Comparison of ENCODE assay signal across 19 mouse cellular contexts in the genomic region with DNA sequence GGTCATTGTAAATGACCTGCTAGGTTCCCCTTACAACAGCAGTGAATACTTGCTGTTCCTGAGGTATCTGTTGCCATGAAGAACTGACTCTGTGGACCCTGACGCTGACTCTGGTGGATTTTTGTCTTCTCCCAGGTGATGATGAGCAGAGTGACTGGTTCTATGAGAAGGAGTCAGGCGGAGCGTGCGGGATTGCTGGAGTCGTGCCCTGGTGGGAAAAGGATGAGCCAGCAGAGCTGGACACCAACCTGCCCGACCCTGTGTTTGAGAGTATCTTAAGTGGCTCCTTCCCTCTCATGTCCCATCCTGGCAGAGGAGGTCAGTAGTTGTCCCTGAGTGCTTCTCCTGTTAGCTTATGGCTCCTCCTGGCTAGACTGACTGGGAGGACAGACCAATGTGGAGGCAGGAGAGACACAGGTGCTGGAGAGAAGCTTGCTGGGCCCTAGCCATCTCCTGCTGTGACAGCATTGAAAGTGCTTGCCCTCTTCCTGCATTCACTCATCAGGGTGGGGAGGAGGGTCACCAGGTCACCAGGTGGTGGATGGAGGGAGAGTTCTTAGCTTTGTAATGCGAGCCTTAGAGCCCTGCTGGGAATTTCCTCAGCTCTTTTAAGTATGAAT. TPM values are rescaled to one million over a fixed set of nuclear protein-coding genes. Genes with fewer than 3 reads are reported as not detected.
A peak's percentile ranks its signal among the peaks of the same experiment; 100 is the strongest.
DNase-seq lines count a peak whose midpoint lies in the region.
"Had no signal": no experiment of that assay in that cellular context is flagged by ENCODE, and none has a peak within 500 bp of the region (broad histone marks: within the 10 kb centered on the region; RNA-seq: fewer than 3 reads in every experiment).

No protein-coding gene starts in this region.

- H3K27me3 ChIP-seq in embryonic facial prominence, embryonic 10.5 days (replicated peaks; ENCODE audit: low read depth, poor library complexity, severe bottlenecking), result no peaks in the 10 kb centered on the region
- H3K27me3 ChIP-seq: embryonic facial prominence, embryonic 12.5 days; kidney, embryonic 15.5 days; liver, embryonic 13.5 days had no signal

- WGBS in embryonic facial prominence, embryonic 10.5 days, result 56% methylated on average over 7 of the region's 7 CpGs

- peak; percentile 50 for DNase-seq in left cerebral cortex, postnatal 4 days
- no peak for DNase-seq in left cerebral cortex, adult 8-10 months (ENCODE audit: low spot score in 2 of 2)
- peak; percentile 41 for DNase-seq in ZHBTc4 (ENCODE audit: low read depth, low spot score)
- peak; percentile 63 for DNase-seq in cerebellum, adult 9-11 months
- peak; percentile 21 for DNase-seq in embryonic facial prominence, embryonic 10.5 days (ENCODE audit: low spot score)
- no peak for DNase-seq in adrenal gland, adult 2 months
- DNase-seq in left cerebral cortex, postnatal 36 days (ENCODE audit: low spot score in 2 of 2), result no peak
- DNase-seq in yolk sac, embryonic 10.5 days (ENCODE audit: low spot score), result no peak
- DNase-seq: adrenal gland, postnatal 14 days; B cell, adult 2 months; gastrocnemius, postnatal 25 days; liver, embryonic 13.5 days; right cerebral cortex, adult 18-20 months; thymus, postnatal 4 days had no signal

- no peak overlapping the region for H3K27ac ChIP-seq in embryonic facial prominence, embryonic 10.5 days (replicated peaks)
- H3K27ac ChIP-seq: embryonic facial prominence, embryonic 12.5 days; forebrain, embryonic 10.5 days; heart, embryonic 10.5 days; kidney, embryonic 15.5 days; layer of hippocampus, adult 2 months; liver, embryonic 13.5 days had no signal

- H3K36me3 ChIP-seq in embryonic facial prominence, embryonic 10.5 days (replicated peaks), result peaks cover 47% of the 10 kb centered on the region

- intact Hi-C loops in left cerebral cortex, postnatal 4 days (cut with DNase I), result no loop called here
- intact Hi-C loops in left cerebral cortex, postnatal 36 days (cut with DNase I), result no loop called here

- no peak overlapping the region for H3K4me3 ChIP-seq in embryonic facial prominence, embryonic 10.5 days
- H3K4me3 ChIP-seq: embryonic facial prominence, embryonic 12.5 days; forebrain, embryonic 10.5 days; heart, embryonic 10.5 days; kidney, embryonic 15.5 days; layer of hippocampus, adult 2 months; liver, embryonic 13.5 days had no signal

- peaks cover 7% of the 10 kb centered on the region for H3K4me1 ChIP-seq in embryonic facial prominence, embryonic 10.5 days
- H3K4me1 ChIP-seq: embryonic facial prominence, embryonic 12.5 days; kidney, embryonic 15.5 days had no signal

- H3K9me3 ChIP-seq in embryonic facial prominence, embryonic 10.5 days, result no peaks in the 10 kb centered on the region
- H3K9me3 ChIP-seq: embryonic facial prominence, embryonic 12.5 days; forebrain, embryonic 10.5 days; heart, embryonic 10.5 days; kidney, embryonic 15.5 days; liver, embryonic 13.5 days had no signal

RNA-seq across cellular contexts. Expression of gene Gpatch2, which starts 17.8 kb away (rescaled TPM):
- total RNA-seq in left cerebral cortex, postnatal 4 days (2021), result 10 to 100 TPM; 19.4 to 20.5 TPM
- 10 to 100 TPM; 19.1 to 23.0 (median 20.8) TPM for total RNA-seq in left cerebral cortex, adult 8-10 months (2022)
- 25.0 and 27.6 TPM in 2 replicates for polyA plus RNA-seq in embryonic facial prominence, embryonic 10.5 days (2016; fragmentation: Nextera tagmentation; extraction: Ambion mirVana)
- total RNA-seq in adrenal gland, adult 2 months (2021), result 10 to 100 TPM; 20.2 to 29.1 TPM
- 5.0 and 5.4 TPM in 2 replicates for polyA plus RNA-seq in adrenal gland, adult 2 months (2012; rRNA removed)
- 10 to 100 TPM; 21.4 to 24.8 TPM for total RNA-seq in left cerebral cortex, postnatal 36 days (2021)

RNA-seq across cellular contexts. Expression of gene Spata17, which starts 17.8 kb away (rescaled TPM):
- total RNA-seq in left cerebral cortex, postnatal 4 days (2021), result under 1 TPM; 0.26 to 0.30 TPM
- total RNA-seq in left cerebral cortex, adult 8-10 months (2022), result under 1 TPM in 2 of 4 experiments, not detected in 2; 0.26 to 0.46 TPM
- 1.1 and 1.9 TPM in 2 replicates for polyA plus RNA-seq in embryonic facial prominence, embryonic 10.5 days (2016; fragmentation: Nextera tagmentation; extraction: Ambion mirVana)
- total RNA-seq in adrenal gland, adult 2 months (2021), result 1 to 10 TPM in 1 of 2 experiments, under 1 TPM in 1; 0.52 to 1.8 TPM
- polyA plus RNA-seq in adrenal gland, adult 2 months (2012; rRNA removed), result 0.09 and 0.59 TPM in 2 replicates
- total RNA-seq in left cerebral cortex, postnatal 36 days (2021), result under 1 TPM in 1 of 2 experiments, not detected in 1; 0.64 TPM

Comparison
In these comparisons a context has a peak if more than half of its experiments do, and no peak if none do; other contexts are left out.
1. DNase-seq: peak in left cerebral cortex, postnatal 4 days (single experiment), ZHBTc4 (single experiment), cerebellum, adult 9-11 months (single experiment) and embryonic facial prominence, embryonic 10.5 days (single experiment); none in left cerebral cortex, adult 8-10 months (0 of 2), adrenal gland, adult 2 months (single experiment), left cerebral cortex, postnatal 36 days (0 of 2) and yolk sac, embryonic 10.5 days (single experiment).